Mouse (Mus musculus) heart, adult 9 months (tissue): ENCODE data around the gene Gm11127.
"Not testable (repeated sequence)": the region's sequence is repeated elsewhere in the genome, so short reads cannot be mapped to it uniquely, and the experiment has no call there.

Experiments used
- DNase-seq, 2 experiments: peaks; one replicate each; pipeline ENCODE4 v3.0.0; 2022; ENCODE audit warnings: low spot score in 2 of 2

The Gm11127 gene

GRCm38 (mm10) chr17:36058362-36058761 is at the start of gene Gm11127:
Gene Gm11127, minus strand, starts transcription at chr17:36058371.
- DNase-seq: not testable (repeated sequence)

DNA sequence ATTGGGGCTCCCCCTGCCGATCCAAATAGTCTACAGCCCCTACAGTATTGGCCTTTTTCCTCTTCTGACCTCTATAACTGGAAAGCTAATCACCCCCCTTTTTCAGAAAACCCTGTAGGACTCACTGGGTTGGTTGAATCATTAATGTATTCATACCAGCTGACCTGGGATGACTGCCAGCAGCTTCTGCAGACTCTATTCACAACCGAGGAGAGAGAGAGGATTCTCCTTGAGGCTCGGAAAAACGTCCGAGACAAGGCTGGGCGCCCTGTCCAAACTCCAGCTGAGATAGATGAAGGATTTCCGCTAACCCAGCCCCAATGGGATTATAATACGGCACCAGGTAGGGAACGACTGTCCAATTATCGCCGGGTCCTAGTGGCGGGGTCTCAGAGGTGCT is 43.9 kb upstream of the Gm11127 start:
- DNase-seq: not testable (repeated sequence)

- DNase-seq: not testable (repeated sequence)
Observed at GRCm38 (mm10) chr17:36099603-36100002, 41.4 kb upstream of the Gm11127 start.

- no peak for DNase-seq
Observed at GRCm38 (mm10) chr17:36093936-36094335, 35.8 kb upstream of the Gm11127 start.

DNA sequence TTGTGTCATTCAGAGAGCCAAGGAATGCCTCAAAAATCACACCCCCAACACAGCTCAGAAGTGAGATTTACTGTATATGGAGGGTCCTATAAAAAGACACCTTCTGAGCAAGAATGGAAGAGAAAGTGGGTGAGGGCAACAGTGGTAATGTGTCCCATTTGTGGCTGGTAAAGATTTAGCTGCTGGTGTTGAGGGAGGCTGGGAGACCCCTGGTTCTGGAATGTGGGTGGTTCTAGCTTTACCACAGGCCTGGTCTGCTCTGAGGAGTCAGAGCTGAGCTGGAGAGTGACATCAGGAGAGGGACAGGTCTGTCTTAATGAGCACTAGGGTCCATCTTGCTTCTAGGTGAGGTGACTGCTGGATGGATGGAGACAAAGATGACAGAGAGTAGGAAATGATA is 34.3 kb upstream of the Gm11127 start:
- not testable (repeated sequence) for DNase-seq

DNA sequence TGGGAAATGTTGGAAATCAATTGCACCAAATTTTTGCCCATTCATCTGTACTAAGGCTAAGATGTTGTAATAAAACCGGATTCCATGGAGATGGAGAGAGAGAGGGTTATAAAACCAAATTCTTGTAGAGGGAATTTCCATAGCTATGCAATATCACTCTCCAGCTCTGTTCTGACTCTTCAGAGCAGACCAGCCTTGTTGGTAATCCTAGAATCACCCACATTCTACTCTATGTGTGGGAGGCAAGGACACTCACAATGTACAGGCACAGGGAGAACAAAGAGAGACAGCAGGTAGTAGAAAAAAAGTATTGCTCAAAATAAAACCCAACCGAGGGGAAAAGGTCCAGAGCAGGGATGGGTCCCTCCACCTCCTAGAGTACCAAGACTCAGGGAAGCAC is 33.8 kb upstream of the Gm11127 start:
- DNase-seq: not testable (repeated sequence)

GRCm38 (mm10) chr17:36085976-36086375 is 27.8 kb upstream of the Gm11127 start:
- DNase-seq: not testable (repeated sequence)

DNA sequence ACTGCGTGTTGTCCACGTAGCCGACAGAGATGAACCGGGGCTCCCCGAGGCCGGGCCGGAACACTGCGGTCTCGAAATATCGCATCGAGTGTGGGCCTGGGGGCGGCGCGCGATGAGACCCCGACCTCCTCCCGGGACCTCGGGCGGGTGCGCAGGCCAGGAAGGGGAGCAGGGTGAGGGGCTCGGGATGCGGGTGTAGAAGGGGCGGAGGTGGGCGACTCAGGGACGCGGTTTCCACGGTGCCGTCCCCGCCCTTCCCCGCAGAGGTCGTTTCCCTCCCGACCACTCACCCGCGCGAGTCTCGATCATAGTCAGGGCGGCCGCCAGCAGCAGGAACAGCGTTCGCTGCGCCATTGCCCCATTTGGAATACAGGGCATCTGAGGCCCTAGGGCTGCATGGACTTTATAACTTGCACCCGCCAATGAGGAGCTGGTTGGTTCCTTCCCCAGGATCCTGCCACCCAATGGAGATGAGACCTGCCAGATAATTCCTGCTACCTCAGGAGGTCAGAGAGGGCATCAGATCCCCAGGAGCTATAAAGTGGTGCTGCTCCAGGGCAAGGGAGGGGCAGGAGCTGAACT is 25.8 kb upstream of the Gm11127 start:
- DNase-seq: no peak

GRCm38 (mm10) chr17:36083266-36083869 is 25.2 kb upstream of the Gm11127 start:
- peak; percentile 18 to 24 for DNase-seq

GRCm38 (mm10) chr17:36082519-36083232 is 24.5 kb upstream of the Gm11127 start:
- not testable (repeated sequence) for DNase-seq

GRCm38 (mm10) chr17:36081901-36082300 is 23.7 kb upstream of the Gm11127 start:
- not testable (repeated sequence) for DNase-seq

DNA sequence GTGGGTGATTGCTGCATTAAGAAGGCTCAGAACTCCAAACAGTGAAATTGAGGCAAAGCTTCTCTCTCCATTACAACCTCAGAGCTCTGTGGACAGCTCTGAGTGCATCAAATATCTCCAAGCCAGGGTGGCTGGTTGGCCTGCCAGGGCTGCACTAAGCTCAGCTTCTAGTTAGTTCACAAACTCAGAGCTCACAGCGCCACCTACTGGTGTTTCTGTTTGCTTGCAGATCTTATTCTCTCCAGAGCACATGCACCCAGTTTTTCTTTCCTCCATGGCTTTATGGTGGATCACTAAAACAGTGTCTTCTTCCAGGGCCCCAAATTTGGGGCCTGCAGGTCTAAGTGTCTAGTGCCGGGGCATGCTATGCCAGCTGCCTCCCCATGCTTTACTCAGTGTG is 2.7 kb upstream of the Gm11127 start:
- peak; percentile 60 to 74 for DNase-seq

- DNase-seq: not testable (repeated sequence)
Observed at GRCm38 (mm10) chr17:36057927-36058326, 244 bp downstream of the Gm11127 start.

DNA sequence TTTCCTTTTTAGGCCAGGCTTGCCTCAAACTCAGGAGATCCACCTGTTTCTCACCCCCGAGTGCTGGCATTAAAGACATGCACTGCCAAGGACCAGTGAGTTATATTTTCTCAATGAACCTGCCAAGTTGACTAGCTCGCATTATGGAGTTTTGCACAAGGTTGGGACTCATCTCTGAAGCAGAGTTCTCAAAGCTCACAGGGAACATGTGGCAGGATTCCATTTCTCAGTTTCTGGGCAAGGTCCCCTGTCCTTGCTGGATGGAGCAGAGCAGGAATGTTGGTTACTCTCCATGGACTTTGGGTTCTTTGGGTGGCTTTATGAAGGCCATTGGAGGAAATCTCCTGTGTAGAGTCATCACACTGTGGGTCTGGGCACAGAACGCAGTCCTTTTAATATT is 14.9 kb downstream of the Gm11127 start:
- DNase-seq: peak in 1 of 2 experiments; percentile 20

DNA sequence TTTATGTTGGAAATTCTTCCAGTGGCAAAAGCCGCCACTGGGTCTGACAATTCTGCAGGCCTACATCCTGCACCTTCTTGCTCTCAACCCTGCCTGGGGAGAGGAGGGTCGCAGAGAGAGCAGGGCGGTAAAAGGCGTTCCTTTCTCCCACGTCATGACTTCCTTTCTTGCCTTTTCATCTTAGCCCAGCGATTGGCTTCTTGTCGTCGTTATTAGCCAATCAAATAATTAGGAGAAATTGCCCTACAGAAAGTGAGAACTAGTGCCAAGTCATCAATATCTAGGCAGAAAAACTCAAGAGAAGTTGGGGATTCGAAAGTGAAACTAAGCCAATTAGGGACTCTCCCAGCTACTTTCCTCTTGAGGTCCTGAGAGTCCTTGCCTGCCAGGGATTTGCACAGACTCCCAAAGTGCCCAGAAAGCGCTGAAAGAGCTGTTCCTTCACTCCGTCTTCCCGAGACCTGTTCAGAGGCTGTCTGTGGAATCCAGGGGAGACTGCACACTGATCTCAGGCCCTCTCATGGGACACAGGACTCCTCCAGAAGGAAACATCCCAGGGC is 15.5 kb downstream of the Gm11127 start, which contains the start of the genes H2-T22 and Gm6034:
Gene H2-T22, minus strand, starts transcription at position 138 of the 560 bp plus-strand sequence.
Gene Gm6034, plus strand, starts transcription at position 352 of the 560 bp plus-strand sequence.
- peak; percentile 92 to 98 for DNase-seq

GRCm38 (mm10) chr17:36042055-36042454 is 16.1 kb downstream of the Gm11127 start:
- peak; percentile 29 to 51 for DNase-seq

GRCm38 (mm10) chr17:36040604-36041003 is 17.6 kb downstream of the Gm11127 start:
- DNase-seq: not testable (repeated sequence)

- DNase-seq: not testable (repeated sequence)
Observed at GRCm38 (mm10) chr17:36036126-36036525, 22.0 kb downstream of the Gm11127 start.

- DNase-seq: peak; percentile 57 to 70
Observed at GRCm38 (mm10) chr17:36035010-36035638, 23.0 kb downstream of the Gm11127 start.

DNA sequence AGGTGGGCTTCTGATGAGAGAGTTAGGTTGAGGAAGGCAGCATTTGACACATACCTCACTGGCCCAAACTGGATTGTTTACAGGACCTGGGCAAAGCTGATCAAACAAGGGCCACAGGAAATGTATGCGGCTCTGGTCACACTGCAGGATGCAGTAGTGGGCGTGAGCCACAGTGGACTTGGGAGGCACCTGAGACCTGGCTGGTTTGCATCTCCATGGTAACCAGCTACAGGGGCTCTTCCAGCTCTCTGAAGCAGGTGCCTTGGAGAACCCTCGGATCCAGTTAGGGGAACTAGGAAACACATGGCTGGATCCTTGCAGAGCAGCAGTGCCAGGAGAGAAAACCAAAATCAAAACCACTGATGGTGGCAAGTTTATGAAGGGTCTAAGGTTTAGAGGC is 23.6 kb downstream of the Gm11127 start:
- DNase-seq: not testable (repeated sequence)

DNA sequence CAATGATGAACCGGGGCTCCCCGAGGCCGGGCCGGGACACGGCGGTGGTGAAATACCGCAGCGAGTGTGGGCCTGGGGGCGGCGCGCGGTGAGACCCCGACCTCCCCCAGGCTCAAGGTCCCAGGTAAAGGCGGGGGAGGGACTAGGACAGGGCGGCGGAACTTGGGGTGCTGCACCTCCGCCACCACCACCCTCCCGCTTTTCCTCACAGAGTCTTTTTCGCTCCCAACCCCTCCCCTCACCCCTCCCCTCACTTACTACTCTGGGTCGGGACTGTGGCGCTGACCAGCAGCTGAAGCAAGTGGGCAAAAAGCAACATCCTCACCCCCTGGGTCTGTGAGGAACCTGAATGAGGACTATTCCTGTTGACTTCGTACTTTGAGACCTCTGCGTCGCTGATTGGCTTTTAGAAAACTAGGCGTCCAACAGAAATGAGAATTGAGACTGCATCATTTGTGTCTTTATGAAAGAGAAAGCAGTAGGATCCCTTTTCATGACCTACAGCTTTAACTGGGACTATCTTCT is 25.8 kb downstream of the Gm11127 start, which contains the start of gene H2-T23:
Gene H2-T23, minus strand, starts transcription at position 505 of the 525 bp plus-strand sequence.
- DNase-seq: peak; percentile 75 to 86
